Mouse (Mus musculus): ENCODE data around the gene Cd177. TPM values are rescaled to one million over a fixed set of nuclear protein-coding genes. Genes with fewer than 3 reads are reported as not detected.
A peak's percentile ranks its signal among the peaks of the same experiment; 100 is the strongest.
"Not testable (repeated sequence)": the region's sequence is repeated elsewhere in the genome, so short reads cannot be mapped to it uniquely, and the experiment has no call there.

Cd177 gene
- polyA plus RNA-seq, 1 experiment from 2014 or later = 0.11 TPM

GRCm38 (mm10) chr7:24762574-24762973, 2.5 kb upstream of the Cd177 start:
- Histone ChIP-seq H3K9me3 (replicated peaks; ENCODE audit: control insufficient read depth, low read length) (no peaks in the 10 kb centered on the region), H3K4me1 (ENCODE audit: control insufficient read depth, insufficient read depth, low read length) (no peaks in the 10 kb centered on the region), H3K27me3 (ENCODE audit: control insufficient read depth, insufficient read depth, low read length) (no peaks in the 10 kb centered on the region), H3K27ac (ENCODE audit: low read depth, low read length) (no peak overlapping the region), H3K9ac (ENCODE audit: low read depth, low read length) (no peak overlapping the region), H3K4me2 (no peak overlapping the region), H3K4me3 (ENCODE audit: low read depth, low read length) (no peak overlapping the region), H3K36me3 (ENCODE audit: control insufficient read depth, insufficient read depth, low read length) (no peaks in the 10 kb centered on the region)
- 85% methylated on average over 8 of the region's 8 CpGs for whole genome bisulfite sequencing (ENCODE audit: insufficient replicate concordance)
- ATAC-seq (replicated peaks; ENCODE audit: insufficient number of reproducible peaks, low FRiP score, low TSS enrichment) = no peak

- H3K4me2 ChIP-seq = no peak overlapping the region
- ATAC-seq (replicated peaks; ENCODE audit: insufficient number of reproducible peaks, low FRiP score, low TSS enrichment) = no peak
- H3K27me3 ChIP-seq (ENCODE audit: control insufficient read depth, insufficient read depth, low read length) = no peaks in the 10 kb centered on the region
- no peaks in the 10 kb centered on the region for H3K9me3 ChIP-seq (replicated peaks; ENCODE audit: control insufficient read depth, low read length)
- H3K36me3 ChIP-seq (ENCODE audit: control insufficient read depth, insufficient read depth, low read length) = no peaks in the 10 kb centered on the region
- no peak overlapping the region for H3K4me3 ChIP-seq (ENCODE audit: low read depth, low read length)
- WGBS (ENCODE audit: insufficient replicate concordance) = 59% methylated on average over 6 of the region's 6 CpGs
- H3K9ac ChIP-seq (ENCODE audit: low read depth, low read length) = no peak overlapping the region
- no peaks in the 10 kb centered on the region for H3K4me1 ChIP-seq (ENCODE audit: control insufficient read depth, insufficient read depth, low read length)
- H3K27ac ChIP-seq (ENCODE audit: low read depth, low read length) = no peak overlapping the region
Measured at GRCm38 (mm10) chr7:24761161-24761560, 1.1 kb upstream of the Cd177 start.

- no peak overlapping the region for H3K9ac ChIP-seq (ENCODE audit: low read depth, low read length)
- 56% methylated on average over 1 of the region's 1 CpGs for WGBS (ENCODE audit: insufficient replicate concordance)
- no peaks in the 10 kb centered on the region for H3K36me3 ChIP-seq (ENCODE audit: control insufficient read depth, insufficient read depth, low read length)
- H3K4me2 ChIP-seq = no peak overlapping the region
- H3K9me3 ChIP-seq (replicated peaks; ENCODE audit: control insufficient read depth, low read length) = no peaks in the 10 kb centered on the region
- no peaks in the 10 kb centered on the region for H3K4me1 ChIP-seq (ENCODE audit: control insufficient read depth, insufficient read depth, low read length)
- H3K27ac ChIP-seq (ENCODE audit: low read depth, low read length) = no peak overlapping the region
- no peak overlapping the region for H3K4me3 ChIP-seq (ENCODE audit: low read depth, low read length)
- no peak for ATAC-seq (replicated peaks; ENCODE audit: insufficient number of reproducible peaks, low FRiP score, low TSS enrichment)
- H3K27me3 ChIP-seq (ENCODE audit: control insufficient read depth, insufficient read depth, low read length) = no peaks in the 10 kb centered on the region
Measured at GRCm38 (mm10) chr7:24758520-24758919, 1.6 kb downstream of the Cd177 start.

GRCm38 (mm10) chr7:24753476-24753875, 6.6 kb downstream of the Cd177 start:
- H3K4me3 ChIP-seq (ENCODE audit: low read depth, low read length) = no peak overlapping the region
- no peaks in the 10 kb centered on the region for H3K4me1 ChIP-seq (ENCODE audit: control insufficient read depth, insufficient read depth, low read length)
- H3K36me3 ChIP-seq (ENCODE audit: control insufficient read depth, insufficient read depth, low read length) = no peaks in the 10 kb centered on the region
- no peaks in the 10 kb centered on the region for H3K9me3 ChIP-seq (replicated peaks; ENCODE audit: control insufficient read depth, low read length)
- H3K9ac ChIP-seq (ENCODE audit: low read depth, low read length) = no peak overlapping the region
- no peak for ATAC-seq (replicated peaks; ENCODE audit: insufficient number of reproducible peaks, low FRiP score, low TSS enrichment)
- H3K27me3 ChIP-seq (ENCODE audit: control insufficient read depth, insufficient read depth, low read length) = no peaks in the 10 kb centered on the region; the same call in 1 of the 2 replicates
- H3K27ac ChIP-seq (ENCODE audit: low read depth, low read length) = no peak overlapping the region
- WGBS (ENCODE audit: insufficient replicate concordance) = 66% methylated on average over 5 of the region's 5 CpGs
- no peak overlapping the region for H3K4me2 ChIP-seq

GRCm38 (mm10) chr7:24751610-24752009, 8.5 kb downstream of the Cd177 start:
- H3K4me1 ChIP-seq (ENCODE audit: control insufficient read depth, insufficient read depth, low read length) = no peaks in the 10 kb centered on the region
- no peaks in the 10 kb centered on the region for H3K9me3 ChIP-seq (replicated peaks; ENCODE audit: control insufficient read depth, low read length)
- H3K27ac ChIP-seq (ENCODE audit: low read depth, low read length) = no peak overlapping the region
- H3K4me3 ChIP-seq (ENCODE audit: low read depth, low read length) = no peak overlapping the region
- no peak for ATAC-seq (replicated peaks; ENCODE audit: insufficient number of reproducible peaks, low FRiP score, low TSS enrichment)
- 75% methylated on average over 2 of the region's 2 CpGs for WGBS (ENCODE audit: insufficient replicate concordance)
- H3K9ac ChIP-seq (ENCODE audit: low read depth, low read length) = no peak overlapping the region
- no peak overlapping the region for H3K4me2 ChIP-seq
- no peaks in the 10 kb centered on the region for H3K36me3 ChIP-seq (ENCODE audit: control insufficient read depth, insufficient read depth, low read length)
- H3K27me3 ChIP-seq (ENCODE audit: control insufficient read depth, insufficient read depth, low read length) = no peaks in the 10 kb centered on the region; the same call in 1 of the 2 replicates

GRCm38 (mm10) chr7:24750695-24751094, 9.4 kb downstream of the Cd177 start:
- Histone ChIP-seq H3K9ac (ENCODE audit: low read depth, low read length) (no peak overlapping the region), H3K27me3 (ENCODE audit: control insufficient read depth, insufficient read depth, low read length) (no peaks in the 10 kb centered on the region; the same call in 1 of the 2 replicates), H3K9me3 (replicated peaks; ENCODE audit: control insufficient read depth, low read length) (no peaks in the 10 kb centered on the region), H3K4me3 (ENCODE audit: low read depth, low read length) (no peak overlapping the region), H3K4me1 (ENCODE audit: control insufficient read depth, insufficient read depth, low read length) (no peaks in the 10 kb centered on the region), H3K27ac (ENCODE audit: low read depth, low read length) (no peak overlapping the region), H3K4me2 (no peak overlapping the region), H3K36me3 (ENCODE audit: control insufficient read depth, insufficient read depth, low read length) (no peaks in the 10 kb centered on the region)
- 35% methylated on average over 4 of the region's 4 CpGs for WGBS (ENCODE audit: insufficient replicate concordance)
- no peak for ATAC-seq (replicated peaks; ENCODE audit: insufficient number of reproducible peaks, low FRiP score, low TSS enrichment)

DNA sequence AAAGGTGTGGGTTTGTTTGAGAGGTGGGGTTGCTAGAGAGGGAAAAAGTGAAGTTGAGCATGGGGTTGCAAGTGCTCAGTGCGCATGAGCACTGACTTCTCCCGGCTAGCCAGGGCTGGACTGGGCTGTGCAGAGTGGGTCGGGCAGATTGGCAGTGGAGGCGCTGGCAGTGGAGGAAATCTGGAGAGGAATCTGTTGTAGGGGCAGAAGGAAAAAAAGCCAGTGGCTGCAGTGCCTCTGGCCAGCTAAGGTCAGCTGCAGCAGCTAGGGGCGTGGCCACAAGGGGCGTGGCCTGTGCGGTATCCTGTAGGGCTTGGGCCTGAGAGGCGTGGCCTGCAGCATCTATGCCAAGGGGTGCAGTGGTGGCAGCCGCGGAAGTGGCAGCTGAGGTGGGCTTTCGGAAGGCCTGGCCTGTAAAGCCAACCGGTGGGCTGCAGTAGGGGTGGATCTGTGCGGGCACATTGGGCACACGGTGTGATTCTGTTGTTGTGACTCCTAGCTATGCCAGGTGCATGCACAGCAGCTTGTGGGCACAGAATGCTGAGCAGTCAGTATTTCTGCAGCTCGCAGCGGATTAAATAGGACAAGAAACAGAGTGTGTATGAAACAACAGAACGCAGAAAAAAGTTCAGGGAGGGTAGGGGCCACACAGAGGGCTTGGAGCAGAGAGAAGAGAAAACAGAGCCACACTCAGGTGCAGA, 24.0 kb downstream of the Cd177 start:
- Histone ChIP-seq H3K27ac (ENCODE audit: low read depth, low read length) (no peak overlapping the region), H3K4me1 (ENCODE audit: control insufficient read depth, insufficient read depth, low read length) (no peaks in the 10 kb centered on the region), H3K36me3 (ENCODE audit: control insufficient read depth, insufficient read depth, low read length) (no peaks in the 10 kb centered on the region), H3K9me3 (replicated peaks; ENCODE audit: control insufficient read depth, low read length) (0 out of 2 replicates have a peak, but pooled peaks cover under 1% of the 10 kb centered on the region), H3K27me3 (ENCODE audit: control insufficient read depth, insufficient read depth, low read length) (no peaks in the 10 kb centered on the region), H3K4me3 (ENCODE audit: low read depth, low read length) (no peak overlapping the region), H3K9ac (ENCODE audit: low read depth, low read length) (no peak overlapping the region), H3K4me2 (no peak overlapping the region)
- peak; percentile 39; the same call in 1 of the 2 replicates for ATAC-seq (replicated peaks; ENCODE audit: insufficient number of reproducible peaks, low FRiP score, low TSS enrichment)
- 19% methylated on average over 17 of the region's 17 CpGs for WGBS (ENCODE audit: insufficient replicate concordance)

GRCm38 (mm10) chr7:24726808-24727207, 33.3 kb downstream of the Cd177 start, which contains the start of gene Gm4763:
Gm4763 (minus strand) TSS chr7:24726908.
- H3K9me3 ChIP-seq (replicated peaks; ENCODE audit: control insufficient read depth, low read length); H3K27ac ChIP-seq (ENCODE audit: low read depth, low read length); H3K4me3 ChIP-seq (ENCODE audit: low read depth, low read length); H3K27me3 ChIP-seq (ENCODE audit: control insufficient read depth, insufficient read depth, low read length); H3K9ac ChIP-seq (ENCODE audit: low read depth, low read length); H3K4me2 ChIP-seq; H3K36me3 ChIP-seq (ENCODE audit: control insufficient read depth, insufficient read depth, low read length); ATAC-seq (replicated peaks; ENCODE audit: insufficient number of reproducible peaks, low FRiP score, low TSS enrichment); H3K4me1 ChIP-seq (ENCODE audit: control insufficient read depth, insufficient read depth, low read length): not testable (repeated sequence)
- 86% methylated on average over 11 of the region's 11 CpGs for WGBS (ENCODE audit: insufficient replicate concordance)

GRCm38 (mm10) chr7:24715039-24715438, 45.1 kb downstream of the Cd177 start:
- Histone ChIP-seq H3K4me2 (no peak overlapping the region), H3K27me3 (ENCODE audit: control insufficient read depth, insufficient read depth, low read length) (no peaks in the 10 kb centered on the region), H3K4me3 (ENCODE audit: low read depth, low read length) (no peak overlapping the region), H3K9me3 (replicated peaks; ENCODE audit: control insufficient read depth, low read length) (no peaks in the 10 kb centered on the region), H3K9ac (ENCODE audit: low read depth, low read length) (no peak overlapping the region), H3K27ac (ENCODE audit: low read depth, low read length) (no peak overlapping the region), H3K36me3 (ENCODE audit: control insufficient read depth, insufficient read depth, low read length) (no peaks in the 10 kb centered on the region), H3K4me1 (ENCODE audit: control insufficient read depth, insufficient read depth, low read length) (no peaks in the 10 kb centered on the region)
- ATAC-seq (replicated peaks; ENCODE audit: insufficient number of reproducible peaks, low FRiP score, low TSS enrichment) = no peak
- 62% methylated on average over 6 of the region's 6 CpGs for WGBS (ENCODE audit: insufficient replicate concordance)
